Mouse (Mus musculus): ENCODE results near the gene Macrod2. TPM values are rescaled to one million over a fixed set of nuclear protein-coding genes. Genes with fewer than 3 reads are reported as not detected.

Gene Macrod2
- total RNA-seq, 2 experiments from 2014 or later = 53.5 to 56.4 TPM

- no peak for DNase-seq (ENCODE audit: extremely low spot score in 1 of 2, low spot score in 2 of 2)
These were observed 379.8 kb downstream of the Macrod2 start for GRCm38 (mm10) chr2:140774808-140775370.

GRCm38 (mm10) chr2:140775448-140776101, 380.5 kb downstream of the Macrod2 start:
- DNase-seq (ENCODE audit: extremely low spot score in 1 of 2, low spot score in 2 of 2) = no peak
- Histone ChIP-seq H3K27ac (no peak overlapping the region), H3K4me3 (no peak overlapping the region)
- no peak for TF ChIP-seq CTCF (IDR thresholded peaks at IDR 0.05)
- intact Hi-C loops (cut with DNase I) = no loop called here

More at GRCm38 (mm10) chr2:140774808-140775370, 379.8 kb downstream of the Macrod2 start:
- no peak for TF ChIP-seq CTCF (IDR thresholded peaks at IDR 0.05)
- no peak overlapping the region for H3K4me3 ChIP-seq
- no peak overlapping the region for H3K27ac ChIP-seq
- intact Hi-C loops (cut with DNase I) = no loop called here

DNA sequence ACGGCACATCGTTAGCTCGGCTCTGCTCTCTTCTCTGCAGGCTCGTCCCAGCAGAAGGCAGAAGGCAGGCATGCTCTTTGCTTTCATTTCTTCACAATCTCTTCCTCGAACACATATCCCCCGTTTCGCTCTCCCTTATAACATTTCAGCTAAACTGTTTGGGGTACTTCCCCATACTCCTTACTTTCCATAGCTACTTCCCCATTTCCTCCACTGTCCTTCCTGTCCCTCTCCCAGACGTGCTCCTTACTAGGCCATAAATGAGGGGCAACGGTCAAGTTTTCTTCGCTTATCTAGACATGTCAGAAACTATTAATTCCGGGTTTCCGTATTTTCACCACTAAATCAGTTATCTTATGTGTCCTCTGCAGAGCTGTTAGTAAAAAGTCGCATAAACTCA, 383.1 kb downstream of the Macrod2 start:
- no peak for DNase-seq (ENCODE audit: extremely low spot score in 1 of 2, low spot score in 2 of 2)
- Histone ChIP-seq H3K4me3 (no peak overlapping the region), H3K27ac (no peak overlapping the region)
- TF ChIP-seq CTCF (IDR thresholded peaks at IDR 0.05) = no peak
- intact Hi-C loops (cut with DNase I) = no loop called here

DNA sequence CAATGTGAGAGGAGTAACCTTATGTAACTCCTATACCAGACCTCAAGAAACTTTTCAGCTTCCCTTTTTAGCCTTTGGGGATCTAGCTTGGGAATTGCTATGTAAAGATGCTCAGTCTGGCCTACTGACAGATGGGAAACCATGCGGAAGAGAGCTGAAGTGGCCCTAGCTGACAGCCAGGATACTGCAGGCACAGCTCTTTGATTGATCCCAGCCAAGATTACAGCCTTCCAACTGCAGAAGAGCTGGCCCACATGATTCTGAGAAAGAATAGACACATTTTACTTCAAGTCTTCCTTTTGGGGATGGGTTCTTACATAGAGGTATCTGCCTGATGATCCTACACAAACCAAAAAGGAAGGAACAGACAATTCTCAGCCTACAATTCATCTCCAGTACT, 387.9 kb downstream of the Macrod2 start:
- DNase-seq (ENCODE audit: extremely low spot score in 1 of 2, low spot score in 2 of 2) = no peak
- TF ChIP-seq CTCF (IDR thresholded peaks at IDR 0.05) = peak; percentile 47
- H3K27ac ChIP-seq = peak overlapping the region; percentile 48; the same call in 1 of the 2 replicates
- intact Hi-C loops (cut with DNase I) = no loop called here
- H3K4me3 ChIP-seq = no peak overlapping the region

DNA sequence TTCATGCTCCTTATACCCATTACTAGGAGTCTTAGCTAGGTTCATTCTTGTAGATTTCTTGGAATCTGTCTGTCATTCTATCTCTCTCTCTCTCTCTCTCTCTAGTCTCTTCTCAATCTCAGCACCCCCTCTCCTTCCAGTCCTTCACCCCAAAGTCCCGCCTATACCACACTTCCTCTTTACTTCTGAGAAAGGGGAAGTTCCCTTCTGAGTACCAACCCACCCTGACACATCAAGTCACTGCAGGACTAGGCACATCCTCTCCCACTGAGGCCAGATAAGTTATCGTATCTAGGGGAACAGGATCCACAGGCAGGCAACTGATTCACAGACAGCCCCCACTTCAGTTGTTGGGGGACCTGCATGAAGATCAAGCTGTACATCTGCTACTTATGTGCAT, 389.5 kb downstream of the Macrod2 start:
- no peak for TF ChIP-seq CTCF (IDR thresholded peaks at IDR 0.05)
- Histone ChIP-seq H3K4me3 (no peak overlapping the region), H3K27ac (no peak overlapping the region)
- intact Hi-C loops (cut with DNase I) = no loop called here
- DNase-seq (ENCODE audit: extremely low spot score in 1 of 2, low spot score in 2 of 2) = no peak

DNA sequence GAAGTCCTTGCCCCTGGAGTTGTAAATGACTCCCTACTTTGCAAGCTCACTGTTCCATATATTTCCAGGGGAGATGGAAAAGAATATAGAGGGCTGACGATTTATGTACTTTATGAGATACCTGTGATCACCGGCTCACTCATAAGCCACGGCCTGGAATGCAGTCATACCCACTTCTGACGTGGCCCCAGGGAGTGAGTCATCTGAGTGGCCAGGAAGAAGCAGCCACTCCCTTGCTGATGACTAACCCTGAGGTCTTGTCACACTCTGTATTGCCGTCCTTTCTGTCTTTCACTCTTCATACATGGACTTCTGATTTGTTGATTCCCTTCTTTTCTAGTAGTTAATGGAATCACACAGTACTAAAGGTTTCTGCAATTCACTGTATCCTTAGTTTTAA, 395.3 kb downstream of the Macrod2 start:
- intact Hi-C loops (cut with DNase I) = no loop called here
- no peak overlapping the region for H3K4me3 ChIP-seq
- H3K27ac ChIP-seq = no peak overlapping the region
- TF ChIP-seq CTCF (IDR thresholded peaks at IDR 0.05) = no peak
- DNase-seq (ENCODE audit: extremely low spot score in 1 of 2, low spot score in 2 of 2) = no peak

DNA sequence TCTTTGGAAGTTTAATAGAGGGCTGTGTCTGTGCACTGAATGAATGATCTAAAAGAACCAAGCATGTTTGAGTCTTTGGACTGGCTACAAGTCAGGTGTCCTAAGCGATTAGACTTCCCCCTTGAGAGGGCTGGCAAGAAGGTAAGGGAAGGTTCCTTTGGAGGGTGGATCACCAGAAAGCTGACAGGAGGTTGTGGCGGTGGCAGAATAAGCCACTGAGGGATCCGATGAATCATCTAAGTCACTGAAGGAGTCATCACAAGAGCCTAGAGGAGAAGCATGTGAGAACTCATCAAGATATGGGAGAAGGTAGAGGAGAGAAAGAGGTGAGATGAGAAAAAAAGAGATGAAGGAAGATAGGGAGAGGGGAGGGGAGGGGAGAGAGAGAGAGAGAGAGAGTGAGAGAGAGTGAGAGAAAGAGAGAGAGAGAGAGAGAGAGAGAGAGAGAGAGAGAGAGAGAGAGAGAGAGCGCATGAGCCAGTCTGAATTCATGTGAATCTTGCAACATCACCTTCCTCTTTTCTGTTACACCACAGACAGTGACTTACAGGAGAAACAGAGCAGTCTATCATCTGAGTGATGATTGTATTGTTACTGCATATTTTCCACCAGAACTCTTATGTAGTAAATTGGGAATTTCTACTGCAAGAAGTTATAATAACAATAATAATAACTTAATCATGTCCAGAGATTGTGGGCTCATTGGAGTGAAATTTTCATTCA, 398.9 kb downstream of the Macrod2 start:
- no peak overlapping the region for H3K27ac ChIP-seq
- no peak for DNase-seq (ENCODE audit: extremely low spot score in 1 of 2, low spot score in 2 of 2)
- intact Hi-C loops (cut with DNase I) = no loop called here
- no peak for TF ChIP-seq CTCF (IDR thresholded peaks at IDR 0.05)
- no peak overlapping the region for H3K4me3 ChIP-seq

DNA sequence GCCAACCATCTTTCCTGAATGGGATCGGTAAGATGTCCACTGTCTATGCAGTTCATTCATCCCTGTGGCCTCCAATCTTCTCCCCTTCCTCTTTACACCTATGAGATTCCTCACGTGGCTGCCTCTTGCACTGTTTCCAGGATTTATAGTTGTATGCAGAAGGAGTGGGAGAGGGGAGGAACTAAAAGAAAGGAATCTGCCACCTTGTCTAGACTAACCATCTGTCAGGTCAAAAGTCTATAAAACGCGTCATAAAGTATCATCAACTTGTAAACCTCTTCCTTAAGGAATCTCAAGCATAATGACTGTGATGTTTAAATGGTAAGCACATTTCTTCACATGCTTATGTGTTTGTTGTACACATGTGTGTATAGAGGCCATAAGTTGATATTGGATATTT, 416.6 kb downstream of the Macrod2 start:
- intact Hi-C loops (cut with DNase I) = no loop called here

GRCm38 (mm10) chr2:140819391-140820120, 424.4 kb downstream of the Macrod2 start:
- Histone ChIP-seq H3K4me3 (no peak overlapping the region), H3K27ac (no peak overlapping the region)
- intact Hi-C loops (cut with DNase I) = loop anchor here (5.0 kb wide), 1 partner anchor 147 kb away; the partner anchor contains the start of gene Flrt3
- DNase-seq (ENCODE audit: extremely low spot score in 1 of 2, low spot score in 2 of 2) = no peak
- no peak for TF ChIP-seq CTCF (IDR thresholded peaks at IDR 0.05)

More for the DNA sequence above, 416.6 kb downstream of the Macrod2 start:
- TF ChIP-seq CTCF (IDR thresholded peaks at IDR 0.05) = no peak
- Histone ChIP-seq H3K27ac (no peak overlapping the region), H3K4me3 (no peak overlapping the region)
- DNase-seq (ENCODE audit: extremely low spot score in 1 of 2, low spot score in 2 of 2) = no peak

DNA sequence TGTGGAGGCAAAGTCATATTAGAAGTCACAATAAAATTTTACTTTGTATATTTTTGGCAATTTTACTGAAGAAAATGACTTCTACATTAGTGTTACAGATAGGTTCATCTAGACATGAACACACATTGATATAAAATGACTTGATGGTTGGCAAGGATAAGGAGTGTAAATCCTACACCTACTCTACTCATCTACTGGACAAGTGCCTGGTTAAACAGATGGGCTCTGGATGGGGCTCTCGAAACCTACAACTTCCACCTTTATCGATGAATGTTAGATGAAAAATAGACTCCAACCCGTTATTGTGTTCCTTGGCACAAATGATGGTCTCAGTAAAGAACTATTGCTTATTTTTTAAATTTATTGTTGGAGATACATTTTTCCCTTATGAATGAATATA, 427.3 kb downstream of the Macrod2 start:
- TF ChIP-seq CTCF (IDR thresholded peaks at IDR 0.05) = no peak
- Histone ChIP-seq H3K4me3 (no peak overlapping the region), H3K27ac (no peak overlapping the region)
- intact Hi-C loops (cut with DNase I) = loop anchor here (5.0 kb wide), 1 partner anchor 150 kb away; the partner anchor contains the start of gene Flrt3
- no peak for DNase-seq (ENCODE audit: extremely low spot score in 1 of 2, low spot score in 2 of 2)

GRCm38 (mm10) chr2:140826241-140826640, 431.1 kb downstream of the Macrod2 start:
- Histone ChIP-seq H3K27ac (no peak overlapping the region), H3K4me3 (no peak overlapping the region)
- no peak for DNase-seq (ENCODE audit: extremely low spot score in 1 of 2, low spot score in 2 of 2)
- intact Hi-C loops (cut with DNase I) = no loop called here
- TF ChIP-seq CTCF (IDR thresholded peaks at IDR 0.05) = no peak

DNA sequence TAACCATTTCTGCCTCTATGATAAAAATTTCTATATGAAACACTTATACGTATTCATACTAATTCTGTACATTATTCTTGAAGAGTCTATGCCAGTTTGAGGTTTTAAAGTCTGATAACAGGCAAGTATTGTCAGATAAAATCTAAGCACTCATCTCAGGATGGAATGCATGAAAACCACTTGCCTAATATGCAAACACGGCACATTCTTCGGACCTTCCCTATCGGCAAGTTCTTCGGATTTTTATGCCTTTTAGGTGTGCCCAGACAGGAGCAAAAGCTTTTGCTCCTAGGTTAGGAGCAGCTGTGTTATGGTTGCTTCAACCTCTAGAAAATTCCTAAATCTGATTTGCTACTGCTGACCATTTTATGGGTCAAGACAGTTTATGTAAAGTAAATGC, 433.8 kb downstream of the Macrod2 start:
- H3K4me3 ChIP-seq = no peak overlapping the region
- no peak for DNase-seq (ENCODE audit: extremely low spot score in 1 of 2, low spot score in 2 of 2)
- no peak for TF ChIP-seq CTCF (IDR thresholded peaks at IDR 0.05)
- no peak overlapping the region for H3K27ac ChIP-seq
- intact Hi-C loops (cut with DNase I) = no loop called here

Measured in left cerebral cortex, adult 2 months (tissue).